Mouse (Mus musculus) CH12.LX (cell line): ENCODE measurements around the gene Tmem63c.

Experiments
- CTCF ChIP-seq, 2 experiments: IDR thresholded peaks in 1 of 2; conservative IDR thresholded peaks in 1 of 2; 2 replicates each; pipeline ENCODE4 v1.5.1; 2011 to 2012; ENCODE audit warnings: low read depth in 2 of 2, low read length in 2 of 2, improper control_type of control experiment in 1 of 2, inconsistent platforms in 1 of 2, mild to moderate bottlenecking in 1 of 2, moderate library complexity in 1 of 2
- E2F4 ChIP-seq: IDR thresholded peaks from 2 replicates; pipeline ENCODE4 v1.6.1; 2011; ENCODE audit warnings: low read depth, low read length, improper control_type of control experiment; ENCODE audit not compliant: insufficient replicate concordance
- MAX ChIP-seq: IDR thresholded peaks from 2 replicates; pipeline ENCODE4 v1.6.1; 2011; ENCODE audit warnings: low read length, improper control_type of control experiment
- POLR2A ChIP-seq: IDR thresholded peaks from 2 replicates; pipeline ENCODE4 v1.6.1; 2011; ENCODE audit warnings: low read depth, mild to moderate bottlenecking, improper control_type of control experiment, low read length
- RAD21 ChIP-seq: IDR thresholded peaks from 2 replicates; pipeline ENCODE4 v1.6.1; 2011; ENCODE audit warnings: low read depth, mild to moderate bottlenecking, low read length, improper control_type of control experiment, moderate library complexity
- SIN3A ChIP-seq: IDR thresholded peaks from 2 replicates; pipeline ENCODE4 v1.6.1; 2012; ENCODE audit warnings: low read length, improper control_type of control experiment, inconsistent platforms
- TBP ChIP-seq: conservative IDR thresholded peaks from 2 replicates; pipeline ENCODE4 v1.6.1; 2011; ENCODE audit warnings: low read depth, low read length, improper control_type of control experiment
- USF1 ChIP-seq: IDR thresholded peaks from 2 replicates; pipeline ENCODE4 v1.6.1; 2014; ENCODE audit warnings: low read depth, mild to moderate bottlenecking, inconsistent platforms, low read length, improper control_type of control experiment
- ZNF384 ChIP-seq: IDR thresholded peaks from 2 replicates; pipeline ENCODE4 v1.6.1; 2012; ENCODE audit warnings: low read depth, low read length, improper control_type of control experiment, inconsistent platforms

GRCm38 (mm10) chr12:86994166-86994565, 27.0 kb upstream of the Tmem63c start:
- no peak for TF ChIP-seq USF1
- TF ChIP-seq E2F4: no peak
- TF ChIP-seq POLR2A: no peak
- TF ChIP-seq MAX: no peak
- no peak for TF ChIP-seq SIN3A
- TF ChIP-seq CTCF (conservative IDR thresholded peaks at IDR 0.05 in 1 of 2, IDR thresholded peaks at IDR 0.05 in 1 of 2; ENCODE audit: low read depth in 2 of 2, low read length in 2 of 2): no peak
- TF ChIP-seq ZNF384: no peak
- no peak for TF ChIP-seq TBP
- TF ChIP-seq RAD21: no peak
